Mouse (Mus musculus): ENCODE results near the gene Anks1. TPM values are rescaled to one million over a fixed set of nuclear protein-coding genes. Genes with fewer than 3 reads are reported as not detected.

Anks1 gene
- polyA plus RNA-seq, 1 experiment from 2014 or later: 23.7 TPM

DNA sequence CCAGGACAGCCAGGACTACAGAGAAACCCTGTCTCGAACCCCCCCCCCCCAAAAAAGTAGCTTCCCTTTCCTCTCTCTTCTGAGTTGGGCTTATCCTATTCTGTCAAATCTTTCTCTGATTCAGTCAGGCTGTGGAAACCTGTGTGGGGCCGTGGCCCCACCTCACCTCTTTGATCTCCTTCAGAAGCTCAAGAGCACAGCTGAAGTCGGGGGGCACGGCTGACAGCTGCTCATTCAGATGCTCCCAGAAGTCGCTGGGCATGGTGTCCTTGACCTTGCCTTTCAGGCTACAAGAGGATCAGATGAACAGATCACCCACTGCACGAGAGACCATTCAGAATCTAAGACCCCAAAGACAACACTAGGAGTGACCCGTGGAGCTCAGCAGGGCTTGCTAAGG lies 165.4 kb downstream of the Anks1 start:
- Histone ChIP-seq H3K4me3 (ENCODE audit: low read depth, low read length) (no peak overlapping the region), H3K27me3 (ENCODE audit: control insufficient read depth, insufficient read depth, low read length) (no peaks in the 10 kb centered on the region), H3K27ac (ENCODE audit: low read depth, low read length) (no peak overlapping the region), H3K36me3 (ENCODE audit: control insufficient read depth, insufficient read depth, low read length) (no peaks in the 10 kb centered on the region), H3K9me3 (ENCODE audit: control insufficient read depth, low read length) (no peaks in the 10 kb centered on the region), H3K4me2 (no peak overlapping the region), H3K4me1 (ENCODE audit: control insufficient read depth, insufficient read depth, low read length) (no peaks in the 10 kb centered on the region), H3K9ac (ENCODE audit: low read length) (no peak overlapping the region)
- DNase-seq (ENCODE audit: low spot score, missing footprints) (no peak), ATAC-seq (ENCODE audit: low FRiP score) (no peak)
- 70% methylated on average over 7 of the region's 7 CpGs for WGBS

- ATAC-seq (ENCODE audit: low FRiP score) (no peak), DNase-seq (ENCODE audit: low spot score, missing footprints) (no peak)
- H3K9me3 ChIP-seq (ENCODE audit: control insufficient read depth, low read length): no peaks in the 10 kb centered on the region
- no peak overlapping the region for H3K27ac ChIP-seq (ENCODE audit: low read depth, low read length)
- H3K9ac ChIP-seq (ENCODE audit: low read length): no peak overlapping the region
- no peak overlapping the region for H3K4me2 ChIP-seq
- H3K4me1 ChIP-seq (ENCODE audit: control insufficient read depth, insufficient read depth, low read length): peaks cover 3% of the 10 kb centered on the region; the same call in 1 of the 2 replicates
- H3K4me3 ChIP-seq (ENCODE audit: low read depth, low read length): no peak overlapping the region
- 87% methylated on average over 9 of the region's 9 CpGs for WGBS
- peaks cover 3% of the 10 kb centered on the region; the same call in 1 of the 2 replicates for H3K27me3 ChIP-seq (ENCODE audit: control insufficient read depth, insufficient read depth, low read length)
- no peaks in the 10 kb centered on the region for H3K36me3 ChIP-seq (ENCODE audit: control insufficient read depth, insufficient read depth, low read length)
Measured at GRCm38 (mm10) chr17:28078028-28078427, 168.9 kb downstream of the Anks1 start.

DNA sequence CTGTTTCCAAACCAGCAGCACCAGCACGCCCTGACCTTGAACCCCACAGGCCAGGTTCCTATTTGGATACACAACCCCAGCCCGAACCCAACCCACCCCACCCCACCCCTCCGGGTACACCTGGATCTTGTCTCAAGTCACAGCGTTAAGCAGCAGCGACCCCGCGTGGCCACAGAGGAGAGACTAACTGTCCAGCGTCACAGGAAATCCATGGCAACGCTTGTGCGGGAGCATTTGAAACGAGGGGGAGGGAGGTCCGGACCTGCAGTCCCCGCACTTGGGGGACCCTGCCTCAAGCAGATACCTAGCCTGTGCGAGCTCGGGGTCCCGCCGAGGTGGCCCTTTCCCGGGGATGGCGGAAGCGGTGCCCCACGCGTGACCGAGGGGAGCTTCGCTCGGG lies 170.5 kb downstream of the Anks1 start:
- peak; percentile 99 for DNase-seq (ENCODE audit: low spot score, missing footprints)
- peaks cover 3% of the 10 kb centered on the region; the same call in 1 of the 2 replicates for H3K27me3 ChIP-seq (ENCODE audit: control insufficient read depth, insufficient read depth, low read length)
- ATAC-seq (ENCODE audit: low FRiP score): peak; percentile 50
- no peaks in the 10 kb centered on the region for H3K36me3 ChIP-seq (ENCODE audit: control insufficient read depth, insufficient read depth, low read length)
- H3K27ac ChIP-seq (ENCODE audit: low read depth, low read length): no peak overlapping the region
- H3K4me3 ChIP-seq (ENCODE audit: low read depth, low read length): peak overlapping the region; percentile 45
- peak overlapping the region; percentile 57 for H3K9ac ChIP-seq (ENCODE audit: low read length)
- no peaks in the 10 kb centered on the region for H3K9me3 ChIP-seq (ENCODE audit: control insufficient read depth, low read length)
- H3K4me2 ChIP-seq: peak overlapping the region; percentile 89
- whole genome bisulfite sequencing: 2% methylated on average over 25 of the region's 25 CpGs
- peaks cover 7% of the 10 kb centered on the region for H3K4me1 ChIP-seq (ENCODE audit: control insufficient read depth, insufficient read depth, low read length)

DNA sequence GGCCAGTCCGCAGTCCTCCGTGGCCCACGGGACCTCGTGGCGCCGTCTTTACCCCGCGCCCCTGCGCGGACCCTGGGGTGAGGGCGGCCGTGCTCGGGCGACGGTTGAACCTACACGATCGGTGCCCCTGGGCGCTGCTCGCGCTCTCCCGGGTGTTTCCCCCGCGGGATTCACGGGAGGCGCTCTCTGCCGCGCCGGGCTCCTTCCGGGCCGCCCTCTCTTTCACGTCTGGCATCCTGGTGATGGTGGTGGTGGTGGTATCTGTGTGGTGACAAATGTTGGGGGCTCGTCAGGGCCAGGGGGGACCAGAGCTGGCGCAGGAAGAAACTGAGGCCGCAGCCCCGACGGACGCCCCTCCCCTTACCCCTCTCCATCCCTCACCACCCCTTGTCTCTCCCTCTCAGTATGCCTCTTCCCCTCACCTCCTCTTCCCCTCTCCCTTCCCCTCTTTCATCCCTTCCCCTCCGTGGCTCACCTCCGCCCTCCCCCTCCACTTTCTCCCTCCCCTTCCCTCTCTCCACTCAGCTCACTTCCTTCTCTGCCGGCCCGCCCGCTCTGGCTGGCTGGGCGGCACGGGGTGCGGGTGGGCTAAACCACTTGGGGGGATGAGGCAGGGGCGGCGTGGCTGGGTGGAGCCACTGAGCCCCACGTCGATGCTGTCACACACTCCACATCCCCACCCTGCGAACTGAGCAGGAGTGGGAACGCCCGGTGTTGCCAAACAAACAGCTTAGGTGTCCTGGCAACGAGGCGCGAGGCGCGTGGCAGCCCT lies 171.1 kb downstream of the Anks1 start, which contains the start of gene Tcp11:
Tcp11 (minus strand) TSS at position 595 of the 772 bp plus-strand sequence.
- H3K27ac ChIP-seq (ENCODE audit: low read depth, low read length): no peak within 1 kb of the TSS
- 2% methylated on average over 49 of the region's 57 CpGs for WGBS
- ATAC-seq (ENCODE audit: low FRiP score): peak; percentile 91

GRCm38 (mm10) chr17:28080817-28081165 lies 171.7 kb downstream of the Anks1 start:
- Histone ChIP-seq H3K9me3 (ENCODE audit: control insufficient read depth, low read length) (no peaks in the 10 kb centered on the region), H3K4me3 (ENCODE audit: low read depth, low read length) (peak overlapping the region; percentile 45; the same call in 1 of the 2 replicates), H3K4me2 (peak overlapping the region; percentile 89), H3K4me1 (ENCODE audit: control insufficient read depth, insufficient read depth, low read length) (peaks cover 15% of the 10 kb centered on the region), H3K27ac (ENCODE audit: low read depth, low read length) (no peak overlapping the region), H3K36me3 (ENCODE audit: control insufficient read depth, insufficient read depth, low read length) (no peaks in the 10 kb centered on the region), H3K27me3 (ENCODE audit: control insufficient read depth, insufficient read depth, low read length) (peaks cover 3% of the 10 kb centered on the region; the same call in 1 of the 2 replicates), H3K9ac (ENCODE audit: low read length) (no peak overlapping the region)
- 12% methylated on average over 9 of the region's 9 CpGs for WGBS
- DNase-seq (ENCODE audit: low spot score, missing footprints) (no peak), ATAC-seq (ENCODE audit: low FRiP score) (no peak; the same call in 1 of the 2 replicates)

More for the DNA sequence above, 171.1 kb downstream of the Anks1 start, which contains the start of gene Tcp11:
- Histone ChIP-seq H3K27me3 (ENCODE audit: control insufficient read depth, insufficient read depth, low read length) (peaks cover 3% of the 10 kb centered on the region; the same call in 1 of the 2 replicates), H3K36me3 (ENCODE audit: control insufficient read depth, insufficient read depth, low read length) (no peaks in the 10 kb centered on the region), H3K9ac (ENCODE audit: low read length) (peak within 1 kb of the TSS; percentile 57), H3K4me1 (ENCODE audit: control insufficient read depth, insufficient read depth, low read length) (peaks cover 10% of the 10 kb centered on the region), H3K9me3 (ENCODE audit: control insufficient read depth, low read length) (no peaks in the 10 kb centered on the region), H3K4me2 (peak within 1 kb of the TSS; percentile 89), H3K4me3 (ENCODE audit: low read depth, low read length) (peak within 1 kb of the TSS; percentile 45)
- peak; percentile 96 for DNase-seq (ENCODE audit: low spot score, missing footprints)

DNA sequence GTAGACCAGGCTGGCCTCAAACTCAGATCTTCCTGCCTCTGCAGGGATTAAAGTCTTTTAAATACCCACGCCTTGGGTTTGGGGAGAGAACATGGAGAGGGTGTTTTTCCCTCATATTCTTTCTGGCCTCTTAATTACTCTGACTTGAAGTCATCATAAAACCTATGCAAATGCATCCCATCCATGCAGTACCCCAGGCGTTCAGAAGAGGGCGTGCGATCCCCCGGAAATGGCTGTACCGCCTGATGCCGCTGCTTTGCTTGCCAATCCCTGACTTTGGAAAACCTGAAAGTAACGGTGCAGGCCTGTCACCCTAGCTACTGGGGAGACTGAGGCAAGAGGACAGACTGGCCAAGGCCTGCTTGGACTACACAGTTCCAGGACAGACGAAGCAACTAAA lies 172.3 kb downstream of the Anks1 start:
- no peaks in the 10 kb centered on the region for H3K9me3 ChIP-seq (ENCODE audit: control insufficient read depth, low read length)
- WGBS: 53% methylated on average over 9 of the region's 9 CpGs
- peaks cover 3% of the 10 kb centered on the region; the same call in 1 of the 2 replicates for H3K27me3 ChIP-seq (ENCODE audit: control insufficient read depth, insufficient read depth, low read length)
- no peak overlapping the region for H3K9ac ChIP-seq (ENCODE audit: low read length)
- H3K27ac ChIP-seq (ENCODE audit: low read depth, low read length): no peak overlapping the region
- H3K4me2 ChIP-seq: no peak overlapping the region
- ATAC-seq (ENCODE audit: low FRiP score) (no peak), DNase-seq (ENCODE audit: low spot score, missing footprints) (peak; percentile 90)
- no peaks in the 10 kb centered on the region for H3K36me3 ChIP-seq (ENCODE audit: control insufficient read depth, insufficient read depth, low read length)
- H3K4me3 ChIP-seq (ENCODE audit: low read depth, low read length): no peak overlapping the region
- H3K4me1 ChIP-seq (ENCODE audit: control insufficient read depth, insufficient read depth, low read length): peaks cover 20% of the 10 kb centered on the region

DNA sequence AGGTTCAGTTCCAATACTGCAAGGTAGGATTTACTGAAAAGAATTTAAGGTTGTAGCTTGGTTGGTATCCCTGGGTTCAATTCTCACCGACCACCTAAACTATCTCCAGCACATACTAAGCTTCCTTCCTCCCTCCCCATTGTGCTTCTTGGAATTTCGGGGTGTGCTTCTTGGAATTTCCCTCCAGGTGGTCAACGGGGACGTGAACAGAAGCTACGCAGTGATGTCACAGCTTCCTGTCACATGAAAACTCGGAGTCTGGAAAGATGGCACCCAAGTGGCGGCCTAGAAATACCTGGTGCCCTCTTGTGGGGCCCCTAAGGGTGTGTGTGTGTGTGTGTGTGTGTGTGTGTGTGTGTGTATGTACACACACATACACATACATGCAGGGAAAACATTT lies 172.8 kb downstream of the Anks1 start:
- H3K36me3 ChIP-seq (ENCODE audit: control insufficient read depth, insufficient read depth, low read length): no peaks in the 10 kb centered on the region
- no peak overlapping the region for H3K9ac ChIP-seq (ENCODE audit: low read length)
- no peak overlapping the region for H3K4me3 ChIP-seq (ENCODE audit: low read depth, low read length)
- H3K4me1 ChIP-seq (ENCODE audit: control insufficient read depth, insufficient read depth, low read length): peaks cover 21% of the 10 kb centered on the region
- peaks cover 3% of the 10 kb centered on the region; the same call in 1 of the 2 replicates for H3K27me3 ChIP-seq (ENCODE audit: control insufficient read depth, insufficient read depth, low read length)
- H3K27ac ChIP-seq (ENCODE audit: low read depth, low read length): no peak overlapping the region
- ATAC-seq (ENCODE audit: low FRiP score) (no peak), DNase-seq (ENCODE audit: low spot score, missing footprints) (no peak)
- 87% methylated on average over 7 of the region's 7 CpGs for WGBS
- H3K4me2 ChIP-seq: no peak overlapping the region
- no peaks in the 10 kb centered on the region for H3K9me3 ChIP-seq (ENCODE audit: control insufficient read depth, low read length)

GRCm38 (mm10) chr17:28082863-28083262 lies 173.8 kb downstream of the Anks1 start:
- Histone ChIP-seq H3K9ac (ENCODE audit: low read length) (no peak overlapping the region), H3K4me3 (ENCODE audit: low read depth, low read length) (no peak overlapping the region), H3K4me1 (ENCODE audit: control insufficient read depth, insufficient read depth, low read length) (peaks cover 30% of the 10 kb centered on the region), H3K27ac (ENCODE audit: low read depth, low read length) (no peak overlapping the region), H3K4me2 (no peak overlapping the region), H3K36me3 (ENCODE audit: control insufficient read depth, insufficient read depth, low read length) (no peaks in the 10 kb centered on the region), H3K9me3 (ENCODE audit: control insufficient read depth, low read length) (no peaks in the 10 kb centered on the region), H3K27me3 (ENCODE audit: control insufficient read depth, insufficient read depth, low read length) (peaks cover 3% of the 10 kb centered on the region; the same call in 1 of the 2 replicates)
- WGBS: 80% methylated on average over 13 of the region's 13 CpGs
- ATAC-seq (ENCODE audit: low FRiP score) (no peak), DNase-seq (ENCODE audit: low spot score, missing footprints) (no peak)

DNA sequence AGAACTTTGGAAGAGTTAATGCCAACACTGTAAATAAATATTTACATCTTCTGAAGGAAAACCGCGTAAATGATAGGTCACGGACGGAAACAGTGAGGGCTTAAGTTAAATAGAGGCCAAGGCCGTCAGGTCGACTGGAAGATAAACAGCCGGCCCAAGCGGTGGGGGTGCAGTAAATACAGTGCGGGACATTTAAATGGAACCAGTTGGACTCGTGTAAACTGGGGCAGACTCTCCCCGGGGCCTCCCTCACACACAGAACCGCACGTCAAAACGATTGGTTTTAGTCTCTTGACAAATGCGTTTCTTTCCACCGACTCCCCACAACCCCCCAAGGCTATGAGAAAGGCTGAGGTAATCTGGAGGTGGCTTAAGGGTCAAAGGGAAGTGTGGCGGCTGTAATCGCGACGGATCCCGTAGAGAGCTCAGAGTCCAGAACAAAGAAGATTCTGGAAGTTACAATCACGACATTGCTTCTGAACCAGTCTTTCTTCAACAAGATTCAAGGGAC lies 175.3 kb downstream of the Anks1 start:
- ATAC-seq (ENCODE audit: low FRiP score): no peak
- peak overlapping the region; percentile 30; the same call in 1 of the 2 replicates for H3K9ac ChIP-seq (ENCODE audit: low read length)

More for the DNA sequence above, 175.3 kb downstream of the Anks1 start:
- Histone ChIP-seq H3K4me1 (ENCODE audit: control insufficient read depth, insufficient read depth, low read length) (peaks cover 31% of the 10 kb centered on the region), H3K27ac (ENCODE audit: low read depth, low read length) (no peak overlapping the region), H3K27me3 (ENCODE audit: control insufficient read depth, insufficient read depth, low read length) (peaks cover 3% of the 10 kb centered on the region; the same call in 1 of the 2 replicates), H3K36me3 (ENCODE audit: control insufficient read depth, insufficient read depth, low read length) (no peaks in the 10 kb centered on the region), H3K9me3 (ENCODE audit: control insufficient read depth, low read length) (no peaks in the 10 kb centered on the region), H3K4me3 (ENCODE audit: low read depth, low read length) (no peak overlapping the region), H3K4me2 (no peak overlapping the region)
- peak; percentile 88 for DNase-seq (ENCODE audit: low spot score, missing footprints)
- 18% methylated on average over 22 of the region's 22 CpGs for WGBS

Measured in midbrain, embryonic 11.5 days (tissue).